Mouse (Mus musculus): Measurements from ENCODE around the gene Ror1. TPM values are rescaled to one million over a fixed set of nuclear protein-coding genes. Genes with fewer than 3 reads are reported as not detected.

The Ror1 gene
- total and polyA plus RNA-seq, 2 experiments from 2014 or later, result 0.73 to 2.8 TPM

GRCm38 (mm10) chr4:100273807-100274480 lies 178.4 kb downstream of the Ror1 start:
- TF ChIP-seq CTCF (IDR thresholded peaks at IDR 0.05), result no peak
- DNase-seq (ENCODE audit: low spot score), result no peak

DNA sequence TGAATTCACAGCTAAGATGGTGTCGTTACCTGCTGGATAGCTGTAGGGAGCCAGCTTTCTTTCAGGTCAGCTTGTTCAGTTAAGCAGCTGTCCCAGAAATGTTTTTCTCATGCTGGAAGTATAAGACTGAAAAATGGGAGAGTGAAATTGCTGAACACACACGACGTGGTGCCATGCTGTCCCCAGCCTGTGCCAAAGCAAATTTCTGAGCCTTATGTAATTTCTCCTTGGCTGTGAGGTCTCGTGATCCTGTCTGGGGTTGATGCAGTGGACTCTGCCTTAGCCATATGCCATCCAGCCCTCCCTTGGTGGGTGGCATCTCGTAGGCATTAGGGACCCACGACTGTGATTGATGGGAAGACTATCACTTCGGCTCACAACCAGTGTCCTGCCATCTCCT lies 180.9 kb downstream of the Ror1 start:
- no peak for TF ChIP-seq CTCF (IDR thresholded peaks at IDR 0.05)
- Histone ChIP-seq H3K9me3 (ENCODE audit: low read length) (no peaks in the 10 kb centered on the region), H3K4me1 (ENCODE audit: insufficient read depth, low read length) (no peaks in the 10 kb centered on the region), H3K36me3 (ENCODE audit: insufficient read depth, low read length) (no peaks in the 10 kb centered on the region), H3K4me3 (ENCODE audit: low read depth, low read length) (no peak overlapping the region), H3K9ac (replicated peaks; ENCODE audit: low read length, poor library complexity, severe bottlenecking) (no peak overlapping the region), H3K27ac (ENCODE audit: low read depth, low read length) (no peak overlapping the region), H3K4me2 (ENCODE audit: low read depth, low read length, poor library complexity, severe bottlenecking) (no peak overlapping the region), H3K27me3 (ENCODE audit: insufficient read depth, low read length) (no peaks in the 10 kb centered on the region)
- DNase-seq (ENCODE audit: low spot score) (peak; percentile 28), ATAC-seq (ENCODE audit: low FRiP score) (no peak)
- 88% methylated on average over 7 of the region's 7 CpGs for WGBS

More at GRCm38 (mm10) chr4:100273807-100274480, 178.4 kb downstream of the Ror1 start:
- Histone ChIP-seq H3K9me3 (ENCODE audit: low read length) (no peaks in the 10 kb centered on the region), H3K4me2 (ENCODE audit: low read depth, low read length, poor library complexity, severe bottlenecking) (no peak overlapping the region), H3K4me1 (ENCODE audit: insufficient read depth, low read length) (no peaks in the 10 kb centered on the region), H3K27me3 (ENCODE audit: insufficient read depth, low read length) (no peaks in the 10 kb centered on the region), H3K9ac (replicated peaks; ENCODE audit: low read length, poor library complexity, severe bottlenecking) (no peak overlapping the region), H3K4me3 (ENCODE audit: low read depth, low read length) (no peak overlapping the region), H3K36me3 (ENCODE audit: insufficient read depth, low read length) (no peaks in the 10 kb centered on the region), H3K27ac (ENCODE audit: low read depth, low read length) (no peak overlapping the region)
- WGBS, result 97% methylated on average over 4 of the region's 4 CpGs
- ATAC-seq (ENCODE audit: low FRiP score), result no peak

DNA sequence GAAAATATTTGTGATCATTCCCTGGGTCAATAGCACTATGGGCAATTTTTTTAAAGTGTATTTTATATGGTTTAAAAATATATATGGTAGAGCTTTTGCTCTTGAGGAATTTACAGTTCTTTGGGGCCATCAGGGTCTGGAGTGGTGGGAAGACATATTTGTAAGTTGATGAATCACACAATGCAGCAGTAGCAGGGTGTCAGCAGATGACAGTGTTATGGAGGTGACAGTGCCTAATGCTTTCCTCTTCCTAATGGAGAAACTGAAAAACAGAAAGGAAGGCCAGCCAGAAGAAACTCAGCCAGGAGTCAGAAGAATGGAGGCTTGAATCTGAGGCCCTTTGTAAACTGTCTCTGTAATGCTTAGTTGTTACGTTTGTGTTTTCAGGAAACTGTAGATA lies 181.4 kb downstream of the Ror1 start:
- no peaks in the 10 kb centered on the region for H3K9me3 ChIP-seq (ENCODE audit: low read length)
- H3K27me3 ChIP-seq (ENCODE audit: insufficient read depth, low read length), result no peaks in the 10 kb centered on the region
- H3K4me2 ChIP-seq (ENCODE audit: low read depth, low read length, poor library complexity, severe bottlenecking), result no peak overlapping the region
- H3K36me3 ChIP-seq (ENCODE audit: insufficient read depth, low read length), result no peaks in the 10 kb centered on the region
- no peak overlapping the region for H3K27ac ChIP-seq (ENCODE audit: low read depth, low read length)
- H3K4me1 ChIP-seq (ENCODE audit: insufficient read depth, low read length), result no peaks in the 10 kb centered on the region
- no peak overlapping the region for H3K4me3 ChIP-seq (ENCODE audit: low read depth, low read length)
- DNase-seq (ENCODE audit: low spot score) (no peak), ATAC-seq (ENCODE audit: low FRiP score) (no peak)
- TF ChIP-seq CTCF (IDR thresholded peaks at IDR 0.05), result no peak
- no peak overlapping the region for H3K9ac ChIP-seq (replicated peaks; ENCODE audit: low read length, poor library complexity, severe bottlenecking)
- 92% methylated on average over 1 of the region's 1 CpGs for WGBS

- no peak for ATAC-seq (ENCODE audit: low FRiP score)
- no peak overlapping the region for H3K27ac ChIP-seq (ENCODE audit: low read depth, low read length)
- no peaks in the 10 kb centered on the region for H3K36me3 ChIP-seq (ENCODE audit: insufficient read depth, low read length)
- H3K4me2 ChIP-seq (ENCODE audit: low read depth, low read length, poor library complexity, severe bottlenecking), result no peak overlapping the region
- DNase-seq (ENCODE audit: low spot score), result no peak
- TF ChIP-seq CTCF (IDR thresholded peaks at IDR 0.05), result no peak
- no peaks in the 10 kb centered on the region for H3K4me1 ChIP-seq (ENCODE audit: insufficient read depth, low read length)
- H3K9ac ChIP-seq (replicated peaks; ENCODE audit: low read length, poor library complexity, severe bottlenecking), result no peak overlapping the region
- no peaks in the 10 kb centered on the region for H3K9me3 ChIP-seq (ENCODE audit: low read length)
- no peak overlapping the region for H3K4me3 ChIP-seq (ENCODE audit: low read depth, low read length)
- H3K27me3 ChIP-seq (ENCODE audit: insufficient read depth, low read length), result no peaks in the 10 kb centered on the region
- 89% methylated on average over 8 of the region's 8 CpGs for WGBS
Measured at GRCm38 (mm10) chr4:100283171-100283880, 187.7 kb downstream of the Ror1 start.

DNA sequence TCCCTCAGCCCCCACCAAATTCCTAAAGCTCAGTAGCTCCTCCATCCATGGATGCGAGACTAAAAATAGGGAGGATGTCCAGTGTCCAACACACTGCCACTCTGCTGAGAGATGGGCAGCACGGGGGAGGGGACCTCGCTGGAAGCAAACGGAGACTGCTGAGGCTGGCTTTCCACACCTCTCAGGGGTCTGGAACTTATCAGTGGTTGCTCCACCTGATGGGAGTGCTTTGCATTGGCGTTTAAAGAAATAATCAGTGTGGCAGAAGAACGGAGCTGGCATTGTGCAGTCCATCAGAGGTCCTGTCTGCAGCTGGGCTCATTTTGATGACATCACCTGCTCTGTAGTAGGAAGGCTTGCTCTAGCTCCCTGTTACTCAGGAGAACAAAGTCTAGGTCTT lies 188.9 kb downstream of the Ror1 start:
- no peak overlapping the region for H3K9ac ChIP-seq (replicated peaks; ENCODE audit: low read length, poor library complexity, severe bottlenecking)
- TF ChIP-seq CTCF (IDR thresholded peaks at IDR 0.05), result no peak

DNA sequence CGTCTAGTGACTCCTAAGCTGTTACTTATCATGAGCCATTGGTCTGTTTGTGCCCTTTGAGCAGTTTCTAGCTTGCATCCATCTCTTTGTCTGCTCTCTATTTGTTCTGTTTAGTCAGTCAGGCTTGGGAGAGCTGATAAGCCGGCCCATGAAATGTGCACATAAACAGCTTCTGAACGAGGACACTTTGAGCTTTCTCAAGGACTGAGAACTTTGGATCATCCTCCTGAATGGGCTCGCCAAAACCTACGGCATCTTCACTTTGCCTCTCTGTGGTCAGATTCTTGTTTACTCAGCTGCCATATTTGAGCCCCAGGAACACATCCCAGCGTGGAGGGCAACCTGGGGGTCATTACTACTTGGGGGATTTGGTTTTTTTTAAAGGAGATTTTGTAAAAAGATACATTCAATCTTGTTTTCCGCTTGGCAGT lies 190.5 kb downstream of the Ror1 start:
- no peak for TF ChIP-seq CTCF (IDR thresholded peaks at IDR 0.05)
- no peak for ATAC-seq (ENCODE audit: low FRiP score)
- Histone ChIP-seq H3K4me2 (ENCODE audit: low read depth, low read length, poor library complexity, severe bottlenecking) (no peak overlapping the region), H3K9ac (replicated peaks; ENCODE audit: low read length, poor library complexity, severe bottlenecking) (no peak overlapping the region), H3K9me3 (ENCODE audit: low read length) (no peaks in the 10 kb centered on the region), H3K4me1 (ENCODE audit: insufficient read depth, low read length) (no peaks in the 10 kb centered on the region), H3K36me3 (ENCODE audit: insufficient read depth, low read length) (no peaks in the 10 kb centered on the region), H3K27ac (ENCODE audit: low read depth, low read length) (no peak overlapping the region), H3K27me3 (ENCODE audit: insufficient read depth, low read length) (no peaks in the 10 kb centered on the region), H3K4me3 (ENCODE audit: low read depth, low read length) (no peak overlapping the region)
- WGBS, result 51% methylated on average over 7 of the region's 7 CpGs
- DNase-seq (ENCODE audit: low spot score), result no peak

More for the DNA sequence above, 188.9 kb downstream of the Ror1 start:
- 91% methylated on average over 6 of the region's 6 CpGs for WGBS
- Histone ChIP-seq H3K27me3 (ENCODE audit: insufficient read depth, low read length) (no peaks in the 10 kb centered on the region), H3K4me1 (ENCODE audit: insufficient read depth, low read length) (no peaks in the 10 kb centered on the region), H3K27ac (ENCODE audit: low read depth, low read length) (no peak overlapping the region), H3K4me3 (ENCODE audit: low read depth, low read length) (no peak overlapping the region), H3K36me3 (ENCODE audit: insufficient read depth, low read length) (no peaks in the 10 kb centered on the region), H3K9me3 (ENCODE audit: low read length) (no peaks in the 10 kb centered on the region), H3K4me2 (ENCODE audit: low read depth, low read length, poor library complexity, severe bottlenecking) (no peak overlapping the region)
- ATAC-seq (ENCODE audit: low FRiP score) (no peak), DNase-seq (ENCODE audit: low spot score) (no peak)
